Mouse (Mus musculus) hindbrain, embryonic 15.5 days (tissue): ENCODE measurements at regions not wholly inside any gene's neighbourhood (a gene's known extent, or its start where the extent isn't known, plus 50 kb on each side); places are given as distances from the start of the nearest gene placed in this dataset.

Experiments used
- ATAC-seq: fragments of 200-750 bp; cut with Nextera tagmentation; 2 replicates; pipeline ENCODE4 v1.8.0; 2017; ENCODE audit warnings: low read depth, moderate number of reproducible peaks, moderate TSS enrichment; ENCODE audit not compliant: low FRiP score
- H3K27ac ChIP-seq: fragments of 300-500 bp; sonication (generic); replicated peaks from 2 replicates; pipeline ENCODE4 v1.5.1; 2015; ENCODE audit warnings: mild to moderate bottlenecking, inconsistent platforms
- H3K27me3 ChIP-seq: fragments of 300-500 bp; sonication (generic); 2 replicates; pipeline ENCODE4 v1.6.1; 2015; ENCODE audit warnings: control low read depth, inconsistent platforms
- H3K36me3 ChIP-seq: fragments of 300-500 bp; sonication (generic); 2 replicates; pipeline ENCODE4 v1.6.1; 2015; ENCODE audit warnings: control low read depth, inconsistent platforms
- H3K4me1 ChIP-seq: fragments of 300-500 bp; sonication (generic); replicated peaks from 2 replicates; pipeline ENCODE4 v1.6.1; 2015; ENCODE audit warnings: control low read depth, inconsistent platforms
- H3K4me2 ChIP-seq: fragments of 300-500 bp; sonication (generic); 2 replicates; pipeline ENCODE4 v1.6.1; 2015; ENCODE audit warnings: moderate library complexity, mild to moderate bottlenecking, inconsistent platforms
- H3K4me3 ChIP-seq: fragments of 300-500 bp; sonication (generic); 2 replicates; pipeline ENCODE4 v1.5.1; 2015; ENCODE audit warnings: mild to moderate bottlenecking, inconsistent platforms
- H3K9ac ChIP-seq: fragments of 300-500 bp; sonication (generic); 2 replicates; pipeline ENCODE4 v1.6.1; 2015; ENCODE audit warnings: inconsistent platforms
- H3K9me3 ChIP-seq: fragments of 300-500 bp; sonication (generic); 2 replicates; pipeline ENCODE4 v1.6.1; 2016; ENCODE audit warnings: control low read depth, inconsistent platforms
- WGBS: fragments of 180-500 bp; shearing (Covaris S2); methylation state at CpG from one replicate; pipeline ENCODE4 v1.1.7; 2015; 5-methylcytosine and 5-hydroxymethylcytosine counted together

DNA sequence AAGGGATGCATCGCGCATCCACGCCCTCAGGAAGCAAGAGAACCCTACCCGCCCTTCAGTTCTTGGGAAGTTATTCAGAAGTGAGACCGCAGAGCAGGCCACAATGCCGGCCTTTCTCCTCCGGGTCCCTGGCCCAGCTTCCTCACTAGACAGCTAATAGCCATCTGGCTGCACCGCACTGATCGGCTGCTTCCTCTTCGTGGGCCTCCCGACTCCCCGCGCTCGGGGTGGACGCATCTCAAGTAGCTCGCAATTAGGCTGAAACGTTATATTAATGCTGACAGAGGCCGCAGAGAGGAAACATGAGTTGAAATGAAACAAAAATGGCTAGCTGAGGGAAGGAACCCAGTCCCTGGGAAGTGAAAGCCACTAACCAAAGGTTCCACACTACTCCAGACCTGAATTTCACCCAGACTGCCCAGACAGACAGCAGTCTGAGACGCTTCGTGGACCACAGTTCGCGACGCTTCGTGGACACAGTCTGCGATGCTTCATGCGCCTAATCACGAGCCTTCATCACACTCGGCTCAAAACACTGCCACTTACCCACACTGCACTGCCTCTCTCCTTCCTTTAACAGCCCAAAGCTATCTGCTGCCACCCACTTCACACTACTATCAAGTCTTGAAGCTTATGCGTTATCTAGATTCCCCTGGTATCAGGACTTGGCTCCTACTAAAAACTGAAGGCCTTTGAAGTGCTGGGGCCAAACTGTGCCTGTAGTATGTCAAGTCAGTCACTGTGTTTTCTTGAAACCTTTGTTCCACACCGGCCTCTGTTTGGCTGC lies 170.0 kb upstream of the Rpl34 start:
- H3K9ac ChIP-seq = no peak overlapping the region
- no peak overlapping the region for H3K4me3 ChIP-seq
- no peak overlapping the region for H3K27ac ChIP-seq
- H3K27me3 ChIP-seq = no peaks in the 10 kb centered on the region
- no peaks in the 10 kb centered on the region for H3K36me3 ChIP-seq
- H3K4me2 ChIP-seq = no peak overlapping the region
- H3K9me3 ChIP-seq = no peaks in the 10 kb centered on the region
- no peak for ATAC-seq
- 81% methylated on average over 30 of the region's 30 CpGs for WGBS
- H3K4me1 ChIP-seq = no peaks in the 10 kb centered on the region; the same call in 1 of the 2 replicates

DNA sequence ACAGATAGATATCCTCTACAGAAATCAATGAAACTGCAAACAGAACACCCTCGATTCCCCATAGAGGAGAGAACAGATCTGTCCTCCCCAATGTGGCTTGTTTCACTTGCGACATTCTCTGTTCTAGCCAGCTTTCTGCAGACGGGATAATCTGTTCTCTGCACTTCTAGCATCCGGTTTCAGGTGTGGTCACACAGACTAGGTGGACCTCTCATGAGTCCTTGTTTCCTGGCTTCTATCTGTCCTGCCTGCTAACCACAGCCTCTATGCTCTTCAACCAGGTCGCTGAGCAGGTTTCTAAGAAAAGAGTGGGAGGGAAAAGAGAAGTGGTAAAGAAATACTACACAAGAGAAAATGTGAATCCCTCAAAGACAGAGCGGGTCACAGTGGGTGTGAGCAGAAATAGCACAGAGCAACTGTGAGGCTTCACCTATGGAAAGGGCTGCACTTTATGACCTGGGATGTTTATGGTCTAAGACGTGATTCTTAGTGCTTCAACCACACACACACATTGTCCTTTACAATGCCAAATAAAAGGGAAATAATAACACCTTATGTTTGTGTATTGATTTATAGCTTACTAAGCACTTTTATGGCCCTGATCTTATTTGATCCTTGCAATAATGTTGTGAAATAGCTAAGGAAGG lies 164.1 kb upstream of the Rpl34 start:
- 87% methylated on average over 7 of the region's 7 CpGs for WGBS
- H3K4me2 ChIP-seq = no peak overlapping the region
- no peak for ATAC-seq
- no peak overlapping the region for H3K4me3 ChIP-seq
- H3K27me3 ChIP-seq = no peaks in the 10 kb centered on the region
- H3K9me3 ChIP-seq = no peaks in the 10 kb centered on the region
- H3K36me3 ChIP-seq = no peaks in the 10 kb centered on the region
- H3K9ac ChIP-seq = no peak overlapping the region
- no peak overlapping the region for H3K27ac ChIP-seq
- H3K4me1 ChIP-seq = no peaks in the 10 kb centered on the region

DNA sequence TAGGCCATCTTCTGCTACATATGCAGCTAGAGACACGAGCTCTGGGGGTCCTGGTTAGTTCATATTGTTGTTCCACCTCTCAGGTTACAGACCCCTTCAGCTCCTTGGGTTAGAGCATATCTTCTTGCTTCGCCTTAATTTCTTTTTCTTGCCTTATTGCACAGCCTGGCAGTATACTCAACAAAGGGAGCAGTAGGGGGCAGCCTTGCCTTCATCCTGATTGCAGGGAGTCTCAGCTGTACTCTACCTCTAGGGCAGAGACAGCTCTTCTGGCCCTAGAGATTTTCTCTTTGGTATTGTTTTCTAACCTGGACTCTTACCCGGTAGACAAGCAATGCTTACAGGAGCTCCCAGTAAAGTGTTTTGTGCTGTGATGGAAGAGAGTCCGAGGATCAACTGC lies 161.1 kb upstream of the Rpl34 start:
- H3K4me2 ChIP-seq = no peak overlapping the region
- ATAC-seq = no peak
- no peaks in the 10 kb centered on the region for H3K27me3 ChIP-seq
- H3K4me3 ChIP-seq = no peak overlapping the region
- H3K27ac ChIP-seq = no peak overlapping the region
- no peaks in the 10 kb centered on the region for H3K36me3 ChIP-seq
- H3K4me1 ChIP-seq = no peaks in the 10 kb centered on the region
- H3K9me3 ChIP-seq = no peaks in the 10 kb centered on the region
- no peak overlapping the region for H3K9ac ChIP-seq
- 84% methylated on average over 4 of the region's 4 CpGs for whole genome bisulfite sequencing

DNA sequence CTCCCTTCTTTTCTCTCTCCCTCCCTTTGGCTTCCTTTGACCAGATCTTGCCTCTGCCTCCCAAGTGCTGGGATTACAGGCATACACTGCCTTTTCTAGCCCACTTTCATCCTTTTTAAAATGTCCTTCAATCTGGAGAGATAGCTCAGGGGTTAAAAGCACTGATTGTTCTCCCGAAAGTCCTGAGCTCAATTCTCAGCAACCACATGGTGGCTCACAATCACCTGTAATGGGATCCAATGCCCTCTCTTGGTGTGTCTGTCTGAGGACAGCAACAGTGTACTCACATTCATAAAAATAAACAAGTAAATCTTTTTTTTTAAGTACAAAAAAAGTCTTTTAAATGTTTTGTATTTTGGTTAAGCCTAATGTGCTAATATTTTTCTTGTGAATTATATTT lies 158.4 kb upstream of the Rpl34 start:
- H3K4me1 ChIP-seq = no peaks in the 10 kb centered on the region
- 86% methylated on average over 1 of the region's 1 CpGs for WGBS
- H3K9me3 ChIP-seq = no peaks in the 10 kb centered on the region
- no peaks in the 10 kb centered on the region for H3K27me3 ChIP-seq
- no peak overlapping the region for H3K4me2 ChIP-seq
- H3K27ac ChIP-seq = no peak overlapping the region
- H3K4me3 ChIP-seq = no peak overlapping the region
- H3K36me3 ChIP-seq = no peaks in the 10 kb centered on the region
- ATAC-seq = no peak
- H3K9ac ChIP-seq = no peak overlapping the region

DNA sequence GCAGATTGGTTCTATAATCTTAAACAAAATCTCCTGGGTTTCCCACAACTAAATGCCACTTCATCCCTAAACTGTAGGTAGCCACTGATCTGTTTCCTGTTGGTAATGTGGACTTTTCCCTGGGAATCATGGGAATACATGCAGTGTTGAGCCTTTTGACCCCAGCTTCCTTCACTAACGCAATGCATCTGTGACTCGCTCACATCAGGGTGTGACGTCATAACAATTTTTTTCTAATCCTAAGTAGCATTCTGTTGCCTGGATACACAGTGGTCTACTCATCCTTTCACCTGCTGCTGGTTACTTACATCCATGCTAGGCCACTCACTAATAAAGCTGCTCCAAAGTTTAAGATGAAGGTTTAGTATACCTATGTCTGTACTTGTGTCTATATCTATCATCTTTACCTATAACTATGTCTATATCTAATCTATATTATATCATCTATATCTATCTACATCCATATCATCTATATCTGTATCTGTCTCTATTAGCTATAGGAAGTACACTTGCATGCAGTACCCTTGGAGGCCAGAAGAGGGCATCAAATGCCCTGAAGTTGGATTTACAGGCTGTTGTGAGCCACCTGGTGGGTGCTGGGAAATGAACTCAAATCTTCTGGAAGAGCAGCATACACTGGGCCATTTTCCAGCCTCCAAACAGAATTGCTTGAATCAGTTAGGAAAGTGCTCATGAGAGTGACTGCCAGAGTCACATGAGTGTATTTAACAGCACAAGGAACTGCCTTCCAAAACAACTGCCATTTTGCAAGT lies 157.5 kb upstream of the Rpl34 start:
- Histone ChIP-seq H3K27ac (no peak overlapping the region), H3K4me2 (no peak overlapping the region), H3K36me3 (no peaks in the 10 kb centered on the region), H3K9me3 (no peaks in the 10 kb centered on the region), H3K4me1 (no peaks in the 10 kb centered on the region), H3K4me3 (no peak overlapping the region), H3K9ac (no peak overlapping the region), H3K27me3 (no peaks in the 10 kb centered on the region)
- 87% methylated on average over 3 of the region's 3 CpGs for WGBS
- ATAC-seq = no peak

DNA sequence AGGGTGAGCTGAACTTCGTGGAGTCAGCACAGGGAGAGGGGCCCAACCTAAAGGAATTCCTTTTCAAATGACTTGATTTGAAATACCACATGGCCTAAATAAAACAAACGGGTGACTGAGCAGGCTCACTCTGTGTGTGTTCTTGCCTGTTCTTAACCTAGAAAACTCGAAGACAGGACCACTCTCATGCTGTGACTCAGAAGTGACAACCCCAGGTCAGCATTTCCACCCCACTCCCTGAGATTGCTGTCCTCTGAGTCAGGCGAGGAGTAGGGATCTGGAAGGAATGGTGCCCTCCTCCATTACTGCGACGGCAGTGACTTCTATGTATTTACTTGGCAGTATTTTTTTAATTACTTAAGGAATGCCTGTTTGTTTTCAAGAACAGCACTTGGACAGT lies 155.8 kb upstream of the Rpl34 start:
- Histone ChIP-seq H3K4me1 (no peaks in the 10 kb centered on the region), H3K9me3 (no peaks in the 10 kb centered on the region)

DNA sequence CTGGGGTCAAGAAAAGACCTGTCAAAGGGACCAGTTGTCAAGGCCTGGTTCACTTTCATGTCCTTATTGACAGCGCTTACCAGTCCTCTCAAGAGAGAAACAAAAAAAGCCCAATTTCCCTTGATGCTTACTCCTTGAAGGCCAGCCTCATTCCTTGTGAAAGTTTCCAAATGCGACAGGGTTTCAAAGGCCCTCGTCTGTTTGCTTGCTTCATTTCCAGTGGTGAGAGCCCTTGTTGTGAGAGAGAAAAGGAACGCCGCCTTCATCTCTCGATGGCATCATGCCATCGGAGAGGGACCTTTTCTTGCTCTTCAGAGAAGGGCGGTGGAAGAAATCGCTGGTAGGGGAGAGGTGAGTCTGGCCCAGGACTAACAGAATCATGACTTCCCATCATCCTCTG lies 154.2 kb upstream of the Rpl34 start:
- Histone ChIP-seq H3K4me1 (no peaks in the 10 kb centered on the region), H3K9ac (no peak overlapping the region), H3K4me2 (no peak overlapping the region), H3K4me3 (no peak overlapping the region), H3K9me3 (no peaks in the 10 kb centered on the region), H3K36me3 (no peaks in the 10 kb centered on the region), H3K27me3 (no peaks in the 10 kb centered on the region), H3K27ac (no peak overlapping the region)
- 91% methylated on average over 9 of the region's 9 CpGs for WGBS
- no peak for ATAC-seq

More for the DNA sequence above, 155.8 kb upstream of the Rpl34 start:
- no peaks in the 10 kb centered on the region for H3K36me3 ChIP-seq
- H3K9ac ChIP-seq = no peak overlapping the region
- 56% methylated on average over 6 of the region's 6 CpGs for WGBS
- H3K27ac ChIP-seq = no peak overlapping the region
- H3K27me3 ChIP-seq = no peaks in the 10 kb centered on the region
- no peak overlapping the region for H3K4me2 ChIP-seq
- ATAC-seq = no peak
- no peak overlapping the region for H3K4me3 ChIP-seq

DNA sequence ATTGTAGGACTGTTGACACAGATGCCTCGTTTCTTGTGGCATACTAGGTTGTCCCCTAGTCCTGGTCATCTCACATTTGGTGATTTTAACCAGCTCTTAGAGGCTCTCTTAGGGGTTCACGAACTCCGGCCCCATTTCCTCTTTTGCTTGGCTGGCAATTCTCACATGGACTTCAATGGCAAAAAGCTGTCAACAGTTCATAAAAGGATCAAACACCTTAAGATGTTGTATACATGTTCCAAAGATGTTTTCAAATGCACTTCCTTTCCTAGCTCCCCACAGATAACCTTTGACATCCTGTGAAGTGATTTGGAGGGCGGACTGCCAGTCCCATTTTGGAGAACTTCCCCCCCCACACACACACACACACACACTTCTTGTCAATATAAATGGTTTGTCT lies 153.7 kb upstream of the Rpl34 start:
- Histone ChIP-seq H3K27me3 (no peaks in the 10 kb centered on the region), H3K4me3 (no peak overlapping the region), H3K4me2 (no peak overlapping the region), H3K36me3 (no peaks in the 10 kb centered on the region), H3K9ac (no peak overlapping the region), H3K9me3 (no peaks in the 10 kb centered on the region), H3K27ac (no peak overlapping the region), H3K4me1 (no peaks in the 10 kb centered on the region)
- ATAC-seq = no peak
- 86% methylated on average over 4 of the region's 4 CpGs for WGBS

DNA sequence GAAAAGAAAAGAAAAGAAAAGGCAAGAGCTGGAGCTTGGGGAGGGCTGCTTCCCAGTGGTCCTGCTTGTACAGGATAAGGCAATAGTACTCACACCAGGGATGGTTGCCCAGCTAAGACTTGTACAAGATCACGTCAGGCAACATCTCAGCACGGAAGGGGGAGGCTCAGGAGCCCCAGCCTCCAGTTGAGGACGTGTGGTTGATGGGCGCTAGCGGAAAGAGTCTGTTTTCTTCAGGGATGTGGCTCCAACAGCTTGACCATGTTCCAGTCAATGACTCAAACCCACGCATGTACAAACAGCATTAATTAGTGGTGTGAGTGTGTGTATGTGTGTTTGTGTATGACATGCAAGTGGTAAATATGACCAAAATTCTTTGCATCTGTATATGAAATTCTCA lies 153.1 kb upstream of the Rpl34 start:
- Histone ChIP-seq H3K4me1 (no peaks in the 10 kb centered on the region), H3K4me3 (no peak overlapping the region)
- ATAC-seq = no peak

DNA sequence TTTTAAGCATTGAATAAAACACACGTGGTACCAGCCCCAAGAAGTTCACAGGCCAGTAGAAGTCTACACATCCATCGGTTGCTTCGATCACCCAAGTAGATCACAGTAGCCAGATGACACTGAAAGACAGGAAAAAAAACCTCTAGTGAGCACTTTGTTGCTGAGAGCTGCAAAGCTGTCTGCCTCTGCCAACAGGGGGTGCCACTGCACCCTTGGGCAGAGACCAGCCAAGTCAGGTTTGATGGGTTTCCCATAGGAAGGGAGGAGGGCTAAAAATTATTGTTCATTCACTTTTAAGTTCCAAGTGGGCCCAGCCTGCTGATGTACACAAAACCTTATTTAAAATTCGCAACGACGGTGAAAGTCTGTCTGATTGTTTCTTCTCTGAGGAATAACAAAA lies 150.3 kb upstream of the Rpl34 start:
- WGBS = 56% methylated on average over 6 of the region's 6 CpGs

More for the DNA sequence above, 153.1 kb upstream of the Rpl34 start:
- no peak overlapping the region for H3K9ac ChIP-seq
- no peaks in the 10 kb centered on the region for H3K36me3 ChIP-seq
- WGBS = 92% methylated on average over 6 of the region's 6 CpGs
- H3K9me3 ChIP-seq = no peaks in the 10 kb centered on the region
- H3K4me2 ChIP-seq = no peak overlapping the region
- H3K27me3 ChIP-seq = no peaks in the 10 kb centered on the region
- no peak overlapping the region for H3K27ac ChIP-seq

DNA sequence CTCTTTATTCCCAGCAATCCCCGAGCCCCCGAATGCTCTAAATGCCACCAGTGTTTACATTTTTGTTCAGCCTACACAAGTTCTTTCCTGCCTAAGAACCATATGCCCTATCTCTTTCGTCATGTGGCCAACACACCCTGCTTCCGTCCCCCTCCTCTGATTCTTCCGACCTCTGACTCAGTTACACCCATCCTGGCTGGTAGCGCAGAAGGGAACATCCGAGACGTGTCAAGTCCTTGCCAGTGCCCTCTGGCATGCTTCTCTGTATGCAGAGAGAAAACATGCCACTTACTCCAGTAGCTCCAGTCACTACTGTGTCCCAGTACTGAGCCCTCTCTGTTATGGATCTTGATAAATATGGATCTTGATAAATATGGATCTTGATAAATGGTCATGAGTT lies 149.3 kb upstream of the Rpl34 start:
- Histone ChIP-seq H3K4me2 (no peak overlapping the region), H3K36me3 (no peaks in the 10 kb centered on the region)

More for the DNA sequence above, 150.3 kb upstream of the Rpl34 start:
- H3K27me3 ChIP-seq = no peaks in the 10 kb centered on the region
- H3K9ac ChIP-seq = no peak overlapping the region
- ATAC-seq = no peak
- H3K4me1 ChIP-seq = no peaks in the 10 kb centered on the region
- H3K4me2 ChIP-seq = no peak overlapping the region
- H3K36me3 ChIP-seq = no peaks in the 10 kb centered on the region
- H3K9me3 ChIP-seq = no peaks in the 10 kb centered on the region
- H3K4me3 ChIP-seq = no peak overlapping the region
- no peak overlapping the region for H3K27ac ChIP-seq

DNA sequence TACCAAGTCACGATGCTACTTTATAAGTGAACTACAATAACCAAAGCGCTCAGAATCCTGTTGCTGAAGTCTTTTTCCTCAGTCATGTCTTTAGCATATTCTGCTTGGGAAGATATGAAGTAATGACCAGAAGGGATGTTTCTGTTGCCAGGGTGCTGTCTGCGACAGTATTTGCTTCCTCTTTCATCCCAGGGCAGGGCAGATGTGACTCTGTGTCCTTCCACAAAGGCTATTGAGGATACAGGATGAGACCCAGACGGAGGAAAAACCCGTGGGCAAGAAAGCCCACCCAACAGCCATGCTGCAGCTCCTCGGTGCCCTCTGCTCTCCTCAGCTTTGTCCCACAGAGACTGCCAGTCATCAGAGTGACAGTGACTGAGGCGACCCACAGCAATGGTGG lies 148.6 kb upstream of the Rpl34 start:
- WGBS = 79% methylated on average over 7 of the region's 7 CpGs
- no peak for ATAC-seq
- Histone ChIP-seq H3K4me2 (no peak overlapping the region), H3K4me3 (no peak overlapping the region), H3K27ac (no peak overlapping the region), H3K27me3 (no peaks in the 10 kb centered on the region), H3K9me3 (no peaks in the 10 kb centered on the region), H3K36me3 (no peaks in the 10 kb centered on the region), H3K4me1 (no peaks in the 10 kb centered on the region), H3K9ac (no peak overlapping the region)

More for the DNA sequence above, 149.3 kb upstream of the Rpl34 start:
- H3K4me1 ChIP-seq = no peaks in the 10 kb centered on the region
- H3K27ac ChIP-seq = no peak overlapping the region
- H3K9me3 ChIP-seq = no peaks in the 10 kb centered on the region
- H3K4me3 ChIP-seq = no peak overlapping the region
- no peak overlapping the region for H3K9ac ChIP-seq
- H3K27me3 ChIP-seq = no peaks in the 10 kb centered on the region
- no peak for ATAC-seq
- 73% methylated on average over 8 of the region's 8 CpGs for WGBS
